Mouse (Mus musculus) midbrain, embryonic 11.5 days (tissue): Measurements from ENCODE around the gene Celf2. TPM values are rescaled to one million over a fixed set of nuclear protein-coding genes. Genes with fewer than 3 reads are reported as not detected.

Experiments
- ATAC-seq: fragments of 200-750 bp; cut with Nextera tagmentation; 2 replicates; pipeline ENCODE4 v1.8.0; 2017; ENCODE audit warnings: moderate TSS enrichment, moderate library complexity; ENCODE audit not compliant: low FRiP score
- DNase-seq: peaks from one replicate; pipeline ENCODE4 v3.0.0; 2015; ENCODE audit warnings: low spot score; ENCODE audit errors: missing footprints
- H3K27ac ChIP-seq: fragments of 300-500 bp; sonication (generic); 2 replicates; pipeline ENCODE4 v1.5.1; 2014; ENCODE audit warnings: low read depth, low read length
- H3K27me3 ChIP-seq: fragments of 300-500 bp; sonication (generic); 2 replicates; pipeline ENCODE4 v1.6.1; 2014; ENCODE audit warnings: mild to moderate bottlenecking, low read length, moderate library complexity, mixed read lengths; ENCODE audit not compliant: control insufficient read depth, insufficient read depth
- H3K36me3 ChIP-seq: fragments of 300-500 bp; sonication (generic); 2 replicates; pipeline ENCODE4 v1.6.1; 2014; ENCODE audit warnings: mild to moderate bottlenecking, low read length, moderate library complexity, mixed read lengths; ENCODE audit not compliant: control insufficient read depth, insufficient read depth
- H3K4me1 ChIP-seq: fragments of 300-500 bp; sonication (generic); 2 replicates; pipeline ENCODE4 v1.6.1; 2014; ENCODE audit warnings: low read length; ENCODE audit not compliant: control insufficient read depth, insufficient read depth
- H3K4me2 ChIP-seq: fragments of 300-500 bp; sonication (generic); 2 replicates; pipeline ENCODE4 v1.6.1; 2014; ENCODE audit warnings: mild to moderate bottlenecking, moderate library complexity
- H3K4me3 ChIP-seq: fragments of 300-500 bp; sonication (generic); 2 replicates; pipeline ENCODE4 v1.5.1; 2014; ENCODE audit warnings: low read depth, low read length
- H3K9ac ChIP-seq: fragments of 300-500 bp; sonication (generic); 2 replicates; pipeline ENCODE4 v1.6.1; 2014; ENCODE audit warnings: low read length
- H3K9me3 ChIP-seq: fragments of 300-500 bp; sonication (generic); 2 replicates; pipeline ENCODE4 v1.6.1; 2016; ENCODE audit warnings: low read length; ENCODE audit not compliant: control insufficient read depth
- WGBS: fragments of 180-500 bp; shearing (Covaris S2); extraction: QIAGEN DNeasy Blood & Tissue Kit; methylation state at CpG from one replicate; pipeline ENCODE4 v1.1.7; 2014; 5-methylcytosine and 5-hydroxymethylcytosine counted together
- polyA plus RNA-seq: library from polyadenylated mRNA; unstranded; fragments of >200 nt; fragmentation: Nextera tagmentation; extraction: Ambion mirVana; gene quantifications from 2 replicates; pipeline ENCODE4 v1.2.1, GENCODE M21; 2014

Gene Celf2
- polyA plus RNA-seq, 1 experiment from 2014 or later, result 92.7 TPM

DNA sequence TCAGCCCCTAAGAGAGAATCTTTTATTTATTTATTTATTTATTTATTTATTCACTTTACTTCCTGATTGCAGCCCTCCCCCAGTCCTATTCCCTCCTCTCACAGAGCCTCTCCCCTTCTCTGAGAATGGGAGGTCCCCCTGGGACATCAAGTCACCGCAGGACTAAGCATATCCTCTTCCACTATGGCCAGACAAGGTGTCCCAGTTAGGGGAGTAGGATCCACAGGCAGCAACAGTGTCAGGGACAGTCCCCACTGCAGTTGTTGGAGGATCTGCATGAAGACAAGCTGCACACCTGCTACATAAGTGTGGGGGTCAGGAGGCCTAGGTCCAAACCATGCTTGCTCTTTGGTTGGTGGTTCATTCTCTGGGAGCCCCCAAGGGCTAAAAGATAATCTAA, 686.3 kb downstream of the Celf2 start:
- Histone ChIP-seq H3K27me3 (no peaks in the 10 kb centered on the region), H3K27ac (no peak overlapping the region), H3K4me1 (peaks cover 10% of the 10 kb centered on the region; the same call in 1 of the 2 replicates), H3K4me2 (no peak overlapping the region), H3K4me3 (no peak overlapping the region), H3K9me3 (no peaks in the 10 kb centered on the region), H3K36me3 (no peaks in the 10 kb centered on the region), H3K9ac (no peak overlapping the region)
- WGBS, result 77% methylated on average over 1 of the region's 1 CpGs
- ATAC-seq, result no peak
- DNase-seq, result peak; percentile 41

GRCm38 (mm10) chr2:6821593-6821992, 687.8 kb downstream of the Celf2 start:
- WGBS, result 64% methylated on average over 2 of the region's 2 CpGs
- H3K4me3 ChIP-seq, result no peak overlapping the region
- H3K27ac ChIP-seq, result no peak overlapping the region
- H3K4me1 ChIP-seq, result peaks cover 4% of the 10 kb centered on the region; the same call in 1 of the 2 replicates
- H3K36me3 ChIP-seq, result no peaks in the 10 kb centered on the region
- H3K9me3 ChIP-seq, result no peaks in the 10 kb centered on the region
- no peak overlapping the region for H3K4me2 ChIP-seq
- no peaks in the 10 kb centered on the region for H3K27me3 ChIP-seq
- no peak for ATAC-seq
- H3K9ac ChIP-seq, result no peak overlapping the region
- DNase-seq, result no peak

- H3K9ac ChIP-seq, result no peak overlapping the region
- DNase-seq (peak; percentile 51), ATAC-seq (no peak)
- no peak overlapping the region for H3K4me2 ChIP-seq
- no peak overlapping the region for H3K4me3 ChIP-seq
- peaks cover 4% of the 10 kb centered on the region; the same call in 1 of the 2 replicates for H3K4me1 ChIP-seq
- no peaks in the 10 kb centered on the region for H3K36me3 ChIP-seq
- no peaks in the 10 kb centered on the region for H3K27me3 ChIP-seq
- 93% methylated on average over 2 of the region's 2 CpGs for WGBS
- no peaks in the 10 kb centered on the region for H3K9me3 ChIP-seq
- no peak overlapping the region for H3K27ac ChIP-seq
These were observed 694.1 kb downstream of the Celf2 start for GRCm38 (mm10) chr2:6815281-6815680.

- Histone ChIP-seq H3K9ac (no peak overlapping the region), H3K36me3 (no peaks in the 10 kb centered on the region), H3K27ac (no peak overlapping the region), H3K4me1 (no peaks in the 10 kb centered on the region), H3K27me3 (no peaks in the 10 kb centered on the region), H3K9me3 (no peaks in the 10 kb centered on the region), H3K4me2 (no peak overlapping the region), H3K4me3 (no peak overlapping the region)
- ATAC-seq (no peak), DNase-seq (peak; percentile 17)
- 89% methylated on average over 1 of the region's 1 CpGs for WGBS
These were observed 700.6 kb downstream of the Celf2 start for GRCm38 (mm10) chr2:6808736-6809135.

DNA sequence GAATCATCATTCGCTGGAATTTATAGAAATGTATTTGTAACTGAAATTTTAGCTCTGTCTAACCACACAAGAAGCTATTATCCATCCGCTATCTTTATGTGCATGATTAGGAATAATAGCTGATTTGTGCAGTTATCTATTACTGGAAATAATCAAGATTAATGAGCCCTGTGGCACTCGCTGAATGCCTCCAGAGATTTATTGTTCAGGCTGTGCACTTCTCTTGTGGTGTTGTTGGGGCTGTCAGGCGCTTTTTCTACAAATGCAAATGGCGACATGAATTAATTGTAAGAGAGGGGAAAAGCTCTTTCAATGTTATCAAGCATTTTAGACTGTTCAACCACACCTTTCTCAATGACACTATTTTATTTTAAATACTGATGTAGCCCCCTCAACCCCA, 712.6 kb downstream of the Celf2 start:
- no peaks in the 10 kb centered on the region for H3K27me3 ChIP-seq
- no peak overlapping the region for H3K27ac ChIP-seq
- no peak overlapping the region for H3K9ac ChIP-seq
- H3K4me1 ChIP-seq, result peaks cover 3% of the 10 kb centered on the region; the same call in 1 of the 2 replicates
- no peak overlapping the region for H3K4me3 ChIP-seq
- DNase-seq, result no peak
- no peaks in the 10 kb centered on the region for H3K9me3 ChIP-seq
- no peak for ATAC-seq
- no peaks in the 10 kb centered on the region; the same call in 1 of the 2 replicates for H3K36me3 ChIP-seq
- WGBS, result 79% methylated on average over 5 of the region's 5 CpGs
- no peak overlapping the region for H3K4me2 ChIP-seq

DNA sequence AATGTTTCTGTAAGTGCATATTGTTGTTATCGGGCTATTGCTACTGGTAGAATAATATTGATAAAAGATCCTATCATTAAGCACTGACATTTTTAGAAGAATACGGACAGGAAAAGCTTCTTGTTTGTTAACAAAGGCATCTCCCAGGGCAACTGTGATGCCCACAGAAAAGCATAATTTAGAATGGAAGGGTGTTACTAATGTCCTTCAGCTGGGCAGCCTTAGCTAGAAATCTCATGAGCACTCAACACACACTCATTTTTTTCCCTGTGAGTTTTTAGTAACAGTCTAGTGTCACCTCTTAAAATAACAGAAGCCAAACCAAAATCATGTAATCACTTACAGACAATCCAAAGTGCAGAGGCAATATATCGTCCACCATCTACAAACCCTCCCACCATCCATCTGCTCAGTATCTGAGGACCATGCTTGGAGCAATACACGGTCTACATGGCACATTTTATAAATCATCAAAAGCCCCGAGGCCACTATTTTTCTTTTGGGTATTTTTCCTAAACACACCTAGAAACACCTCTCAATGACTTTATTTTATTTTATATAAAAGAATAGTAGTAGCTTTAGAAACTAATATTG, 713.3 kb downstream of the Celf2 start:
- H3K4me2 ChIP-seq, result no peak overlapping the region

DNA sequence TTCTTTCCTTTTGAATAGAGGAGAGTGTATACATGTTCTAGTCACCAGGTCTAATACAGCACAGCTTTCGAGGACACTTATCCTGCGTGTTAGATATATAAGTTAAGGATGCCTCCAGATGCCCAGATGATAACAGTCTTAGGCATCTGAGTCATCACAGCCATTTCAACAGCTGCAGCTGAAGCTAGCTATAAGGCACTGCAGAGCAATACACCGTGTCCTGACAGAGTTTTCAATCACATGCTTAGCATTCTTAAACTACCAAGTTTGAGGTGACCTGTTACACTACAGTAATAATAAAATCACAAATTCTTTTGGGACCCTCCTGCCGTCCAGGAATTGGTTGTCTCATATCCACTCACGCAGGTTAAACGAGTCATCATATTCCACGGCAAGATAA, 714.5 kb downstream of the Celf2 start:
- WGBS, result 86% methylated on average over 7 of the region's 7 CpGs
- no peaks in the 10 kb centered on the region for H3K9me3 ChIP-seq
- no peak for ATAC-seq
- no peak for DNase-seq
- H3K4me1 ChIP-seq, result peaks cover 3% of the 10 kb centered on the region; the same call in 1 of the 2 replicates
- no peak overlapping the region for H3K4me3 ChIP-seq
- H3K9ac ChIP-seq, result no peak overlapping the region
- no peak overlapping the region for H3K4me2 ChIP-seq
- H3K36me3 ChIP-seq, result no peaks in the 10 kb centered on the region; the same call in 1 of the 2 replicates
- no peak overlapping the region for H3K27ac ChIP-seq
- no peaks in the 10 kb centered on the region for H3K27me3 ChIP-seq

More for the DNA sequence above, 713.3 kb downstream of the Celf2 start:
- Histone ChIP-seq H3K27me3 (no peaks in the 10 kb centered on the region), H3K4me3 (no peak overlapping the region), H3K36me3 (no peaks in the 10 kb centered on the region; the same call in 1 of the 2 replicates), H3K4me1 (peaks cover 3% of the 10 kb centered on the region; the same call in 1 of the 2 replicates), H3K27ac (no peak overlapping the region), H3K9me3 (no peaks in the 10 kb centered on the region), H3K9ac (no peak overlapping the region)
- WGBS, result 86% methylated on average over 5 of the region's 5 CpGs
- DNase-seq (no peak), ATAC-seq (no peak)

DNA sequence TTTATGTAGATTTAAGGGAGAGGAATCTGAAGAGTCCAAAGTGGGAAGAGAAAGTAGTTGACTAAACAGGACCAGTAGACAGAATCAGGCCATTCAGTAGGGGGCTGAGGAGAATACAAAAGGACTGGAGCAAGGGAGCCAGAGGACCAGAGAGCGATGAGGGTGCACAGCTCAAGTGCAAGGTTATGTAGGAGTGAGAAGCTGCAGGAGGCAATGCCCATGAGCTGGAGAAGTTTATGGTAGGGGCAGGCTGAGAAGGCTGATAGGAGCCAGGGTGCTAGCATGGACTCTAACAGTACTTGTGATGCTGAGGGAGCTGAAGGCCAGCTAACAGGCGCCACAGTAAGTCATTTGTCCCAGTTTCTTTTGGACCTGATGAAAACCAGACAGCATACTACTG, 718.5 kb downstream of the Celf2 start:
- Histone ChIP-seq H3K9me3 (no peaks in the 10 kb centered on the region), H3K36me3 (no peaks in the 10 kb centered on the region; the same call in 1 of the 2 replicates), H3K27ac (no peak overlapping the region), H3K4me3 (no peak overlapping the region), H3K9ac (no peak overlapping the region), H3K4me2 (no peak overlapping the region), H3K27me3 (no peaks in the 10 kb centered on the region), H3K4me1 (no peaks in the 10 kb centered on the region)
- ATAC-seq (no peak), DNase-seq (peak; percentile 71)
- 87% methylated on average over 2 of the region's 2 CpGs for WGBS

- Histone ChIP-seq H3K9me3 (no peaks in the 10 kb centered on the region), H3K4me1 (no peaks in the 10 kb centered on the region), H3K4me2 (no peak overlapping the region), H3K9ac (no peak overlapping the region), H3K27me3 (no peaks in the 10 kb centered on the region), H3K4me3 (no peak overlapping the region), H3K36me3 (no peaks in the 10 kb centered on the region), H3K27ac (no peak overlapping the region)
- DNase-seq, result peak; percentile 26
- no peak for ATAC-seq
- WGBS, result 83% methylated on average over 3 of the region's 3 CpGs
These were observed 722.7 kb downstream of the Celf2 start for GRCm38 (mm10) chr2:6786494-6787144.
